Mouse (Mus musculus): ENCODE measurements around the gene Oasl1. TPM values are rescaled to one million over a fixed set of nuclear protein-coding genes. Genes with fewer than 3 reads are reported as not detected.

The Oasl1 gene
- polyA plus RNA-seq, 1 experiment from 2014 or later: not detected

- peak overlapping the region; percentile 78 for H3K27ac ChIP-seq
- no peaks in the 10 kb centered on the region for H3K36me3 ChIP-seq
- peak; percentile 89 for DNase-seq (ENCODE audit: low spot score)
- H3K4me1 ChIP-seq: peaks cover 18% of the 10 kb centered on the region
- no peaks in the 10 kb centered on the region for H3K9me3 ChIP-seq
- 4% methylated on average over 32 of the region's 32 CpGs for WGBS
- peak overlapping the region; percentile 60 for H3K4me3 ChIP-seq
- H3K27me3 ChIP-seq (ENCODE audit: insufficient read depth, poor library complexity, severe bottlenecking): no peaks in the 10 kb centered on the region
These were observed 56.4 kb downstream of the Oasl1 start for GRCm38 (mm10) chr5:114979250-114980121.

DNA sequence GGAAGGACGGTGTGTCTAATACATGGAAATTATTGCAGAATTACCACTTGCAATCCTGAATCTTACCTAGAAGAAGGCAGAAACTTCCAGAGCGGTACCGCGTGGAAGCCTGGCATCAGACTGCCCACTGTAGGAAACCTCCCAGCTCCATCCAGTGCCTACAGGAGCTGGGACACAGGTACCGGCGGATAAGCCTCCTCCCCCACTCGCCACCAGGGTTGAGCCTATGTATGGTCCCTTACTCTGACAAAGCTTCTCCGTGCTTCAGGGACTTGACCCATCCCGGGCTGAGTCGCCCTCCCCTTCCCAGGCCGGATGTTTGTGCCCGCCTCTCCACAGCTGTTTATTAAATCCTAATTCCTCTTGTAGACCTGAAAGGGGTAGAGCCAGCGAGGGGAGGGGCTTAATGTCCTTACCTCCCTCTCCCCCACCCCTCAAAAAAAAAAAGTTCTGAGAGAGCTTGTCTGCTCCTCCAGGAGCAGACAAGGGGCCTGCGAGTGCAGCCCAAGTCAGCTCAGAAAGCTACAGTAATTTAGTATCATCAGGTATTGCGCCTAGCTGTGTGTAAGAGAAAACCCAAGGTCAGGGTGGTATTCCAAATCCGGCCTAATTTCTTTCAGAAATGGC is 57.2 kb downstream of the Oasl1 start:
- 24% methylated on average over 16 of the region's 16 CpGs for WGBS
- Histone ChIP-seq H3K27me3 (ENCODE audit: insufficient read depth, poor library complexity, severe bottlenecking) (no peaks in the 10 kb centered on the region), H3K9me3 (no peaks in the 10 kb centered on the region), H3K36me3 (no peaks in the 10 kb centered on the region), H3K4me1 (peaks cover 18% of the 10 kb centered on the region), H3K27ac (peak overlapping the region; percentile 78), H3K4me3 (peak overlapping the region; percentile 60)
- DNase-seq (ENCODE audit: low spot score): no peak

DNA sequence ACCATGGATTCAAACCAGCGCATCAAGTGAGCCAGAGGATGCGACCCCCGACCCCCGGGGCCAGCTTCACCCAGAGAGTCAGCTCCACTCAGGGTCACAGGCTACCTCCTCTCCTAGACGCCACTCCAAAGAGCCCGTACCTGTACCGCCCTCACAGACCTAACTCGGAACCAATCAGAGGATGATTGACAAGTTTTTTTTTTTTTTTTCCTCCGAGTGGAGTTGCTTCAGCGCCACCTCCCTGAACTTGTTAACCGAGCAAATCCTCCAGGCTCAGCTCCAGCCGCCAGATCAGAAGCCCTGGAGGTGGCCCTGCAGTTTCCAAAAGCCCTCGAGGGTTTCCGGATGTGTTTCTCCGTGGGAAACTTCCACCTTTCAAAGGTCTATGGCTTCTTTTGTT is 59.0 kb downstream of the Oasl1 start:
- WGBS: 44% methylated on average over 15 of the region's 15 CpGs
- no peaks in the 10 kb centered on the region for H3K36me3 ChIP-seq

GRCm38 (mm10) chr5:114985074-114985473 is 62.0 kb downstream of the Oasl1 start:
- no peak overlapping the region for H3K4me3 ChIP-seq
- no peak for DNase-seq (ENCODE audit: low spot score)
- no peaks in the 10 kb centered on the region for H3K27me3 ChIP-seq (ENCODE audit: insufficient read depth, poor library complexity, severe bottlenecking)
- H3K9me3 ChIP-seq: no peaks in the 10 kb centered on the region
- H3K4me1 ChIP-seq: peaks cover 5% of the 10 kb centered on the region
- no peaks in the 10 kb centered on the region for H3K36me3 ChIP-seq
- H3K27ac ChIP-seq: no peak overlapping the region

More for the DNA sequence above, 59.0 kb downstream of the Oasl1 start:
- no peaks in the 10 kb centered on the region for H3K9me3 ChIP-seq
- DNase-seq (ENCODE audit: low spot score): no peak
- H3K27ac ChIP-seq: no peak overlapping the region
- no peak overlapping the region for H3K4me3 ChIP-seq
- no peaks in the 10 kb centered on the region for H3K27me3 ChIP-seq (ENCODE audit: insufficient read depth, poor library complexity, severe bottlenecking)
- H3K4me1 ChIP-seq: peaks cover 18% of the 10 kb centered on the region

Other genes starting within 250 kb of the Oasl1 start
- gene Gltp, start 232.3 kb upstream of the Oasl1 start, polyA plus RNA-seq (2016; fragmentation: Nextera tagmentation; extraction: Ambion mirVana): 65.8 and 71.8 TPM in 2 replicates
- gene Tchp, start 215.5 kb upstream of the Oasl1 start, polyA plus RNA-seq (2016; fragmentation: Nextera tagmentation; extraction: Ambion mirVana): 8.8 and 11.4 TPM in 2 replicates
- gene Ankrd13a, start 148.6 kb upstream of the Oasl1 start, polyA plus RNA-seq (2016; fragmentation: Nextera tagmentation; extraction: Ambion mirVana): 37.5 and 41.2 TPM in 2 replicates
- 31.6 and 33.0 TPM in 2 replicates for gene Git2, start 147.7 kb upstream of the Oasl1 start, polyA plus RNA-seq (2016; fragmentation: Nextera tagmentation; extraction: Ambion mirVana)
- 58.7 and 77.1 TPM in 2 replicates for gene 1500011B03Rik, start 99.8 kb upstream of the Oasl1 start, polyA plus RNA-seq (2016; fragmentation: Nextera tagmentation; extraction: Ambion mirVana)
- not detected in 2 replicates for gene 4930519G04Rik, start 69.6 kb upstream of the Oasl1 start, polyA plus RNA-seq (2016; fragmentation: Nextera tagmentation; extraction: Ambion mirVana)
- gene Gm9936, start 64.6 kb upstream of the Oasl1 start, polyA plus RNA-seq (2016; fragmentation: Nextera tagmentation; extraction: Ambion mirVana): not detected in 2 replicates
- 1.1 and 1.7 TPM in 2 replicates for gene Oasl2, start 26.3 kb upstream of the Oasl1 start, polyA plus RNA-seq (2016; fragmentation: Nextera tagmentation; extraction: Ambion mirVana)
- 30.1 and 33.0 TPM in 2 replicates for gene 2210016L21Rik, start 18.9 kb downstream of the Oasl1 start, polyA plus RNA-seq (2016; fragmentation: Nextera tagmentation; extraction: Ambion mirVana)
- gene Hnf1a, start 47.9 kb downstream of the Oasl1 start, polyA plus RNA-seq (2016; fragmentation: Nextera tagmentation; extraction: Ambion mirVana): 0.11 and 1.9 TPM in 2 replicates
- gene Sppl3, start 87.9 kb downstream of the Oasl1 start, polyA plus RNA-seq (2016; fragmentation: Nextera tagmentation; extraction: Ambion mirVana): 6.9 and 11.5 TPM in 2 replicates
- gene Gm10401, start 175.1 kb downstream of the Oasl1 start, polyA plus RNA-seq (2016; fragmentation: Nextera tagmentation; extraction: Ambion mirVana): 13.7 and 15.7 TPM in 2 replicates
- gene Acads, start 196.1 kb downstream of the Oasl1 start, polyA plus RNA-seq (2016; fragmentation: Nextera tagmentation; extraction: Ambion mirVana): 107 and 138 TPM in 2 replicates
- 25.7 and 35.8 TPM in 2 replicates for gene Unc119b, start 211.7 kb downstream of the Oasl1 start, polyA plus RNA-seq (2016; fragmentation: Nextera tagmentation; extraction: Ambion mirVana)
- 110 and 113 TPM in 2 replicates for gene Mlec, start 234.9 kb downstream of the Oasl1 start, polyA plus RNA-seq (2016; fragmentation: Nextera tagmentation; extraction: Ambion mirVana)

Data from heart, embryonic 10.5 days (tissue).